Mouse (Mus musculus) adrenal gland, postnatal 10 days (tissue): Measurements from ENCODE around the gene Xab2. TPM values are rescaled to one million over a fixed set of nuclear protein-coding genes. Genes with fewer than 3 reads are reported as not detected.

Experiments
- total RNA-seq, 2 experiments: library from RNA; stranded (reverse); gene quantifications; 2 replicates each; pipeline ENCODE4 v1.2.3; 2021

Xab2 gene
- total RNA-seq, 2 experiments from 2014 or later, result 33.1 to 33.9 TPM

Other genes starting within 250 kb of the Xab2 start
- gene Arhgef18, start 228.3 kb downstream of the Xab2 start, total RNA-seq, result 10 to 100 TPM; 27.4 to 36.5 TPM
- 10 to 100 TPM; 13.3 to 16.1 TPM for gene Pex11g, start 153.6 kb downstream of the Xab2 start, total RNA-seq
- gene Tex45, start 150.5 kb downstream of the Xab2 start, total RNA-seq, result under 1 TPM in 1 of 2 experiments, not detected in 1; 0.27 TPM
- 10 to 100 TPM; 23.9 to 25.3 TPM for gene Zfp358, start 128.2 kb downstream of the Xab2 start, total RNA-seq
- gene Mcoln1, start 120.9 kb downstream of the Xab2 start, total RNA-seq, result 10 to 100 TPM; 30.2 to 37.6 TPM
- 10 to 100 TPM; 24.2 to 39.3 TPM for gene Pnpla6, start 105.9 kb downstream of the Xab2 start, total RNA-seq
- gene C330021F23Rik, start 53.3 kb downstream of the Xab2 start, total RNA-seq, result 1 to 10 TPM in 1 of 2 experiments, under 1 TPM in 1; 0.61 to 1.9 TPM
- 10 to 100 TPM in 1 of 2 experiments, 1 to 10 TPM in 1; 9.1 to 13.8 TPM for gene Camsap3, start 34.0 kb downstream of the Xab2 start, total RNA-seq
- gene Pet100, start 232 bp upstream of the Xab2 start, total RNA-seq, result 100 to 1,000 TPM; 104 to 118 TPM
- not detected for gene Pcp2, start 4.2 kb upstream of the Xab2 start, total RNA-seq
- gene Stxbp2, start 9.6 kb upstream of the Xab2 start, total RNA-seq, result 10 to 100 TPM; 70.1 to 89.1 TPM
- gene Retn, start 34.5 kb upstream of the Xab2 start, total RNA-seq, result 10 to 100 TPM in 1 of 2 experiments, 1 to 10 TPM in 1; 3.7 to 33.4 TPM
- gene Mcemp1, start 44.4 kb upstream of the Xab2 start, total RNA-seq, result 1 to 10 TPM; 1.2 to 1.7 TPM
- gene Fcor, start 51.0 kb upstream of the Xab2 start, total RNA-seq, result 10 to 100 TPM; 28.3 to 29.9 TPM
- 10 to 100 TPM; 19.5 to 23.1 TPM for gene Trappc5, start 55.0 kb upstream of the Xab2 start, total RNA-seq
- 1 to 10 TPM; 2.5 to 3.4 TPM for gene Fcer2a, start 72.9 kb upstream of the Xab2 start, total RNA-seq
- 10 to 100 TPM in 1 of 2 experiments, 1 to 10 TPM in 1; 7.4 to 14.3 TPM for gene Clec4g, start 99.3 kb upstream of the Xab2 start, total RNA-seq
- gene Cd209a, start 127.7 kb upstream of the Xab2 start, total RNA-seq, result under 1 TPM; 0.63 to 0.79 TPM
- gene Cd209e, start 233.0 kb upstream of the Xab2 start, total RNA-seq, result not detected